Mouse (Mus musculus) E14TG2a.4 (cell line): ENCODE measurements around the gene Gpd1.

ENCODE experiments used
- CTCF ChIP-seq: conservative IDR thresholded peaks from 2 replicates; pipeline ENCODE4 v1.5.1; 2014; ENCODE audit warnings: low read length
- POU5F1 ChIP-seq: IDR thresholded peaks from 2 replicates; pipeline ENCODE4 v1.6.1; 2014; ENCODE audit warnings: low read length, borderline replicate concordance

DNA sequence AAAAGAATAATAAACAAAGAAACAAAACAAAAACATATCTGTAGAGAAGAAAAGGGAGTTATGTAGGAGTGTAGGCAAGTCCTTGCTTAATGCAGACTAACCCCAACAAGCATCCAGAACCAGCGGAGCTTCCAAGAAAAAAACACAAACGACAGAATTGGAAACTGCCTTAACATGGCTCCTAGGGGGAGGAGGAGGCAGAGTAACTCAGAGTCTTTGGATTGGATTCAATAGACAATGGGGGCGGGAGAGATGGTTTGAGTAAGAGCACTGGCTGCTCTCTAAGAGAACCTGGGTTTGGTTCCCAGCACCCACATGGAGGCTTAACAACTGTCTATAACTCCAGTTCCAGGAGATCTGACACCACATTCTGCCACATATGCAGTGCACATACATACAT lies 14.4 kb downstream of the Gpd1 start:
- TF ChIP-seq CTCF (no peak), POU5F1 (no peak)
